Mouse (Mus musculus): Measurements from ENCODE around the gene Olfr906.

The Olfr906 gene

DNA sequence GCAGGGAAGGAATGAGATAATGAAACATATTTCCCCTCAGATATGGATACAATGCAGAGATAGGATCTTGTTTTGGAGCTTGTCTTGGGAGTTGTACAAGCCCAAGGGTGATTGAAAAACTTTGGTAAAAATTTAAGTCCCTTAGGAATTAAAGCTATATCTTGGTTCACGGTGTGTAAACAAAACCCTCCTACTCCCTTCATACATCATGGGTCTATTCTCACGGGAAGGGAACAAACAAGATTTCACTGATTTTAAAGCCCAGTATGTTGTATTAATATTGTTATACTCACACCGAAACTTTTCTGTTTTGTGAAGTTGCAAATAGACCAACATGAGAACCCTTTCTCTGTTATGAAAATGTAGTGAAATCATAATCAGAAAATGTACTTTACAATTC, at the start of gene Olfr906:
TSS of gene Olfr906 (plus strand) at position 301 of the 400 bp plus-strand sequence.
- DNase-seq = no peak

DNA sequence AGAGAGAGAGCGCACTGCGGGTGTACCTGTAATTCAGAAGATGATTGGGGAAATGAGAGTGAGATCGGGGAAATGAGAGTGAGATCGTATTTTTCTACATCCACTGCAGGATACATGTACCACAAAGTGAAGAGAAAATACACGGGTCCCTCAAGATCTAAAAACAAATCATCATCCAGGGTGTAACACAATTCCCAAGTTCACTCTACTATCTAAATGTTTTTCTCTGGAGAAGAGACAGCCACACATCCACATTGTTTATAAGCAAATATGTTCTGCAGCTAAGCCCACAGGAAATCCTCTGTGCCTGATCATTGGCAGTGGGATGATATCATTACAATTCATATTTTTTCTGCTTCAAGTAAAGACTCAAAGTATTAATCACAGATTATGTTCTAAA, 39.5 kb upstream of the Olfr906 start, which contains the start of gene Olfr902:
TSS of gene Olfr902 (plus strand) at position 301 of the 400 bp plus-strand sequence.
- DNase-seq = no peak

DNA sequence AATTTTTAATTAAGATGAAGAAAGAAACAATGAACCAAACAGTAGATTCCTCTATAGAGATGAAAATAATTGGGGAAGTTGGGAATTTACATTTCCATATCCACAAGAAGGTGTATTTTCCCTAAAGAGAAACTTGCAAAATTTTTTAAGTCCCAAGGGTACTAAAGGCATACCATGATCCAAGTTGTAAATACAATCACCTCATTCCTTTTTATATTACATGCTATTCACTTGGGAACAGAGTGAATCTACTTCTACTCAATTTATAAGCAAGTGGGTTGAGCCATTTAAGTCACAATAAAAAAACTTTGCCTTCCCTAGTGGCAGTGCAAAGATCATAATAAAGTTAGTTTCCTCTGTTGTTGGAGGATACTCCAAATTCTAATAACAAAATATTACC, 24.0 kb upstream of the Olfr906 start, which contains the start of gene Olfr904:
TSS of gene Olfr904 (plus strand) at position 301 of the 400 bp plus-strand sequence.
- no peak for DNase-seq

DNA sequence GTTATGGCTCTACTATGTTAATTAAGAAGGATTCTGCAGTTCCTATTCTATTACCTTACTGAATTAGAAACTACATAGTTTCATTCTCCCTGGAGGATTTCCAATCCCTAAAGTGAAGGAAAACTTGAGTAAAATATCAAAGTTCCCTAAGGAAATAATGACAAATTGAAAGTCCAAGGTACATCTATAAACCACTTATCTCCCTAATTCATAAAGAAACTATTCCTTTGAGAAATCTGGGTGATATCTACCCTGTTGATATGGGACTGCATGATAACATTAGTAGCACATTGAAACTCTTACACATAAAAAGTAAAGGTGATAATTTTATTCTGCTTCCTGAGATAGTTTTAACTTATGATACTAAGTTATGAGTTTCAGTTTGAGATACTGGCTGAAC, 16.1 kb upstream of the Olfr906 start, which contains the start of gene Olfr905:
TSS of gene Olfr905 (plus strand) at position 301 of the 400 bp plus-strand sequence.
- no peak for DNase-seq

DNA sequence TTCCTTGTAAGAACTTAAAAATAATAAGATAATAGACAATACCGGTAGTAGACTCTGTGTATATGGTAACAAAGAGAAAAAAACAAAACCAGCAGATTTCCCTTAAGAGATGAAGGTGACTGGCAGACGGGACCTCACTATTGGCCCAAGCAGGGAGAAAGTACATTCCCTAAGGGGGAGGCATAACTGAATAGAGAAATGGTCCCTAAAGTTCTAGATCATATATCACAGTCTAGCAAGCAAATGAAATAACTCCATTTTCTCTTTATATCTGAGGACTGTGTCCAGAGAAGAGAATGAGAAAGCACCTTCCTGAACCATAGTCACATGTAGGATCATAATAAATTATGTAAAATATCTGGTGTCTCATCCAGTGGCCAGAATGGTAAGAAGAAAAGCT, 8.6 kb downstream of the Olfr906 start, which contains the start of gene Olfr907:
TSS of gene Olfr907 (plus strand) at position 301 of the 400 bp plus-strand sequence.
- no peak for DNase-seq

DNA sequence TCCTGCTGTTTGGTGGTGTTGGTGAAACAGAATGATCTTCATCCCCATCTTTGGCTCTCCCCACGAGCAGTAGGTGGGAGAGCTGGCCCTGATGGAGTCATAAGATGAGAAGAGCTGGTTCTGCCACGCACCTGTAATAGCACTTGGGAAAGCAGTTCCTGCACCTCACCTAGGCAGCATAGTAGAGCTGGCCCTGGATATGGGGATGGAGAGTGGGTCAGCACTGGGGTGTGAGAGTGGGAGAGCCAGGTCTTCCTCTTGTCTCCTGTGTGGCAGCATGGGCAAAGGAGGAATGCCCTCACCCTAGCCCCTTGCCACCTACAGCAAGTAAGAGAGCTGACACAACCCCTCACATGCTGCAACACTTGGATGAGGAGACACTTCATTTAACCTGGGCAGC, 25.5 kb downstream of the Olfr906 start:
- no peak for DNase-seq

DNA sequence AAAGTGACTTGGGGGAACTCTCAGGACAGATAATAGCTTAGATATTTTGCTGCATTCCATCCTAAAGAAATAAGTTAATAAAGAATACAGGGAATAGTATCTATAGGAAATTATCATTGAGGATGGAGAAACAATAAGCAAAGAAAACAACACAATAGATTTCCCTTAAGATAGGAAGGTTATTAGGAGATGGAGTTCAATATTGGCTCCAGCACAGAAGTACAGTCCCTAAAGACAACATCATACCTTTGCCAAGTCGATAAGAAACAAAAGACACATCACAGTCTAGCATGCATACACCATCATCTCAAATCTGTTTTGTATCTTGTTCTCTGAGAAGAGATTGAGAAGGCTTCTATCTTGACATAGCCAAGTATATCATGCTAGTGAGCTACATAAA, 34.4 kb downstream of the Olfr906 start, which contains the start of gene Olfr911-ps1:
TSS of gene Olfr911-ps1 (plus strand) at position 301 of the 400 bp plus-strand sequence.
- no peak for DNase-seq

DNA sequence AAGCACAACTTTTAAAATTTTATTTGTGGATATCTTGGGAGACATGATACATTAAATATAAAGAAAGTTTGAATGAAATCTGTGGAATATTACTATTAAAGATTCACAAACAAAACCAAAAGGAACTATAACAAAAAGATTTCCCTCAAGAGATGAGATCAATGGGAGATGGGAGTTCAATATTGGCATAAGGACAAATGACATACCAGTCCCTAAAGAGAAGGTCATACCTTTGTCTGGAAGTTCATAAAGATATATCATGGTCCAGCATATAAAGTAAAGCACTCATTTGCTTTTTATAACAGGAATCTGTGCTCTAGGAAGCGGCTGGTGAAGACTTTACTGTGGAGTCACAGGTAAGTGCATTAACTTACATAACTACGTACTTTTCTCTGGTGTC, 50.7 kb downstream of the Olfr906 start, which contains the start of gene Olfr910:
TSS of gene Olfr910 (plus strand) at position 301 of the 400 bp plus-strand sequence.
- DNase-seq = no peak
